Mouse (Mus musculus) cerebellum, adult 9-11 months (tissue): ENCODE measurements around the gene Zbtb20.
"Not testable (repeated sequence)": the region's sequence is repeated elsewhere in the genome, so short reads cannot be mapped to it uniquely, and the experiment has no call there.

Source experiments
- DNase-seq: peaks from one replicate; pipeline ENCODE4 v3.0.0; 2022

Gene Zbtb20

DNA sequence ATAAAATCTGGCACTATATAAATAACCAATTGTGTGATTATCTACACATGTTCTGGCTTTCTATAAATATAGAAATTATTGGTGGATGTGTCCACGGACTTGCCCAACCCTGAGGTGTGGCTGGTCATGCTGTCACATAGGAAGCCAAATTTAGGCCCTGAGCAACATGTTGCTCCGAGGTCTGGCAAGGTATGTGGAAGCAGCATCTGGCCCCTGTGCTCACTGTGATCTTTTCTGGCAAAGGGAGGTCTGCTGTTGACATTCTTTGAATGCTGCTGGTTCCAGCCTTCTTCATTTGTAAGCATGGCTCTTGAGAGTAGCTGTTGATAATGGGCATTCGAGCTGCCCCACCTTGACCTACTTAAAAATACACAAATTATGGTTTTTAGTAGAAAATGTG is 35.0 kb downstream of the Zbtb20 start:
- DNase-seq = peak; percentile 82

DNA sequence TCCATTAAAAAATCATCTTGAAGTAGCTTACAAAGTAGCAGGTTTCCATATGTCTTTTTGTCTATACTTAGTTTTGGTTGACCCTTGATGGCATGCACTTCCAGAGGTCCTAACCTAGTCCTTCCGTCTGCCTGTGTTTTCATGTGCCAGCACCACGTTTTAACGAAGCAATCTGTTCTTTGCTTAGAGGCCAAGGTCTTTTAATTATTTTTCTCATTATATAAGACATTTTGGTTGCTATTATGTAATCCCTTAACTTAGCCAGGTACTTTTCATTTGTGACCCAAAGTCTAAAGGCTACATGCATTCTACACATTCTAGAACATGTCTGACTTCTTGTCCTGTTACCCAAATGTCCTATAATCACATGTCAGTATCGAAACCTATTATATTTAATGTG is 35.6 kb downstream of the Zbtb20 start:
- DNase-seq = peak; percentile 70

- no peak for DNase-seq
These were observed 36.1 kb downstream of the Zbtb20 start for GRCm38 (mm10) chr16:42911815-42912214.

- DNase-seq = no peak
These were observed 37.6 kb downstream of the Zbtb20 start for GRCm38 (mm10) chr16:42913291-42913690.

DNA sequence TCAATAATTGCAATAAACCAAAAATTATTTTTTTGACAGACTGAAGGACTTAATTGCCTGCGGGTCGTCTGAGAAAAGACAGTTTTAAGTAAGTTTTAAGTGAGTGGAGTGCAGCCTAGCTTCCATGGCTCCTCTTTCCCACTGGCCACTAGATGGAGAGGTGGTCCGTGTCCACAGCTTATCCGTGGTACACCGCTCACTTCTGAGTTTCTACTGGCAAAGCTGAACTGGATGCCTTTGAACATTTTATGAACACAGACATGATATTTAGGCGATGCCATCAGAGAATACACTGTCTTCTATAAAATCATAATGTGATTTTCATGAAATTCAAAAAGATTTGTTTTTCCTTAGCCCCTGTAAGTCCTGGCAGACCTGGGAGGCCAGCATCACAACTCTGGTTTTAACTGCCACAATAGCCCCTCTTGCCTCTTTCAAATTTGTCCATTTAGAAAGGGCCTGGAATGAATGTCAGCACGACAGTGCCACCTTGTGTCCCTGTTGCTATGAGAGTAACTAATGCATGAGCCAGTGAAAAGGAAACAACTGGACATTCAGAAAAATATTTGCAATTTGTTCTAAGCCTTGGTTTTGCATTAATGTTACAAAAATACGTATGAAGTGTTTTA is 38.9 kb downstream of the Zbtb20 start:
- DNase-seq = peak; percentile 58

GRCm38 (mm10) chr16:42919992-42920760 is 44.5 kb downstream of the Zbtb20 start:
- no peak for DNase-seq

- no peak for DNase-seq
These were observed 45.8 kb downstream of the Zbtb20 start for GRCm38 (mm10) chr16:42921436-42921835.

DNA sequence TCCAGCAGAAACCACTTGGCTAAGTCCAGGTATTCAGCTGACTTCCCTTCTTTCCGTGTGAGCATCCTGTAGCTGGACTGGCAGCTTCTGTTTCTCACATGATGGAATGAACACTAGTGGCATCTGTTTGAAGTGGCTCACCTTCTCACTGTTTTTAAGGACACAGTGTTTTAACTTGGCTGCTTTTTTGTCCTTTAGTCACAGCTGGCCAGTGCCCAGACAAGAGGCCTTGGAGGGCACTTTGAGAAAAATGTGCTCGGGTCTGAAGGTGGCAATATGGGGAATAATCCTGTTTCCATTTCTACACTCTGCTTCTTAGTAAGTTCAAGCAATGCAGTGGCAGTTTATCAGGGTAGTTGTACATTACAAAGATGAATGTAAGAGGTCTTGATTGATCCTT is 62.5 kb downstream of the Zbtb20 start:
- no peak for DNase-seq

DNA sequence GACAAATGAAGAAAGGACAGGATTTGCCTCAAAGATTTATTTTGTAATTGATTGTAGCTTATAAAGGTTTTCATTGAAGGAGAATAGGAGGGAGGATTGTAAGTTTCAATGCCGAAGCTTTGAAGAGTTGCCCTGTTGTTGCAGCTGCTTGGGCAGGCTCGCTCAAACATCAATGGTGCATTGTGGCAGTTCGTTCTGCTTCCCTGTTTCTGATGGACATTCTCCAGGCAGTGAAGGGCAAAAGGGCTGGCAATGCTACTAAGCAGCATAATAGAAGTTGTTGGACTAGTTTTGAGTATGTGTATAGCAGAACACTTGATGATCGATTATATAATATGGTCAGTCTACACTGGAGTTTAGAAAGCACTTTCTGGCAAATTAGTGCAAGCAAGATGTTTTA is 71.3 kb downstream of the Zbtb20 start:
- peak; percentile 31 for DNase-seq

DNA sequence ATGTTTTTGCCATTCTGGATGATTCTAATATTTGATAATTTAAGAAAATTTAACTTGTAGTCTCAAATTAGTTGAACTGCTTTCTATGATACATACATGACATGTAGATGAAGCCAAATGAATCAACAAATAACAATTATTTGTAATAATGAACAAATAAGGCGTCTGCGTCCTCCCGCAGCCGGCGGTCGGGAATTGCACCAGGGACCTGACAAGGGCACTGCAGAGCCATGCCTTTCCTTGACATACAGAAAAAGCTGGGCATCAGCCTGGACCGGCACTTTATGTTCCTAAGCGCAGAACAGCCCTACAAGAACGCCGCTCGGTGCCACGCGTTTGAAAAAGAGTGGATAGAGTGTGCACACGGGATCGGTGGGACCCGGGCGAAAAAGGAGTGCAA is 79.7 kb downstream of the Zbtb20 start:
- DNase-seq = not testable (repeated sequence)

DNA sequence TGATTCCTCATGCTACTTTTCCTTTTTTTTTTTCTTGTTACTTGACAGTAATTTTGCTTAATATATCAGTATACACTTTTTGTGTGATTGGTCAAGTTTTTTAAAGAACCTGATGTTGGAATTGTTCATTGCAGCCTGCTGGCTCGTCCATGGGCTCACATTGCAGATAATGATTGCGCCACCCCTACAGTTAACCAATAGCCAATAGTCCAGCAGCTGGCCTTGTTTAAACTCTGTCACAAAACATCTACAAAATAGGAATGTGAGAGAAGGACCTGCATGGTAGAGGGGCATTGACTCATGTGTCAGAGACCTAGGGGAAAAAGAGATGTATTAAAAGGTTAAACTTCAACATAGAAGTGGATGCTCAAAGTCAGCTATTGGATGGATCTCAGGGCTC is 97.2 kb downstream of the Zbtb20 start:
- DNase-seq = no peak

DNA sequence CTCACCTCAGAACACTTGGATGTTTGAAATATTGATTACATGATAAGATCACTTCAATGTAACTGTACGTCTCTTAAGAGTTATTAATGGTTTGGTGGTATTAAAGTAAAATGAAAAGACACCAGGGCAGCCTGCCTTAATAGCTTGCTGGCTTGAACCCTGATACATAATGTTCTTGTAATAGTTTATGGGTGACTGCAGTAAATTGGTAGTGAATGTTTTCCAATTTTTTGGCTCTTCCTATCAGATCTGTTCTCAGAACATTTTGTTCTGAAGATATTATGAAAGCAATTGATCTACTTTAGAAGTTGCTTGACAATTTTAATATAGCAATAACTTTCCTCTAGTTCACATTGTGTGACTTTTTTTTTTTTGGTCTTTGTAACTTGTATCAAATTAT is 123.2 kb downstream of the Zbtb20 start:
- no peak for DNase-seq

DNA sequence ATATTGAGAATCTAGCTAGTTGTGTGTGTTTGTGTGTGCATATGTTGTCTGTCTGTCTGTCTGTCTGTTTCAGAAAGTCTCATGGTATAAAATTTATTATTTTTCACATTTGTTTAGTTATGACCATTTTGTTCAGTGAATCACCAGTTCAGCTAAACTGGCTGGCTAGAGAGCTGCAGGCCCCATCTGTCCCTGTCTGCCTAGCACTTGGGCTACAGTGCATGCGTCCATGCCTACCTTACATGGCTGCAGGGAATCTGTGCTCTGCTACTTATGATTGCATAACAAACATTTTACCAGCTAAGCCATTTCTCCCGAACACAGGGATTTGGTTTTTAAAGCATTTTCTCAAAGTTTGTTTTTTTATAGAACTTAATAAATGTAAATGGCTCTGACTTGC is 150.7 kb downstream of the Zbtb20 start:
- DNase-seq = peak; percentile 73

- peak; percentile 56 for DNase-seq
These were observed 153.6 kb downstream of the Zbtb20 start for GRCm38 (mm10) chr16:43029243-43029642.

DNA sequence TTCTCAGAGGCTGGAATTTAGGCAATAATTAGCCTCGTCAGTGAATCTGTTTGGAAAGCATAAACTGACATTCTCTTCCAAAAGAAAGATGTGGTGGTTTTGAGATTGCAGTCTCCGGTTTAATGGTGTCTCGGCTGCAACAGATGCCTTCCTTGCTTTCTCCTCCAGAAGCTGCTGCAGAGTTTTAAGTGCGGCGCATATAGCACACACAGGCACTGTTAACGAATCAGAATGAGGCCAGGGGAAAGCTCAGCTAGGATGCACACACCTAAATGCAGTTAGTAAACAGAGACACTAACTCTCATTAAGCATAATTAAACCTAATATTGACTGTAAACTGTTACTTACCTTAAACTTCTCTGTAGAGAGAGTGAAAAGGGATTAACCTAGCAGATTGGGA is 160.0 kb downstream of the Zbtb20 start:
- no peak for DNase-seq

GRCm38 (mm10) chr16:43036510-43036909 is 160.8 kb downstream of the Zbtb20 start:
- no peak for DNase-seq

DNA sequence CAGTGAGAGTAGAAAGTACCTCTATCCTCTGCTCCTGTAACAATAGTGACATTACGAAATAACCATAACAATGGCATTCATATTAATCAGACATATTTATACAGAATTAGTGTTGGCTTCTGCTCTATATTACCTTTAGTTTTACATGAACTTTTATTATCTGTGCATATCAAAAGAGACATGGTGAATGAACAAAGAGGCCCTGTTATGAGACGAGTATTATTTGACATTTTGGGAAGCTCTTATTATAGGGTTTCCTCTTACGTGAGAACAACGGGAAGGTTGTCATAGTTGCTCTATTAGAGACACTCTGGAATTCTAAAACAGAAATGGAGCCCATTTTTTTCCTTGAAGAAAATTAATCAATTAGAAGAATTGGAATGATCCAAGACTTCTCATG is 161.6 kb downstream of the Zbtb20 start:
- no peak for DNase-seq

DNA sequence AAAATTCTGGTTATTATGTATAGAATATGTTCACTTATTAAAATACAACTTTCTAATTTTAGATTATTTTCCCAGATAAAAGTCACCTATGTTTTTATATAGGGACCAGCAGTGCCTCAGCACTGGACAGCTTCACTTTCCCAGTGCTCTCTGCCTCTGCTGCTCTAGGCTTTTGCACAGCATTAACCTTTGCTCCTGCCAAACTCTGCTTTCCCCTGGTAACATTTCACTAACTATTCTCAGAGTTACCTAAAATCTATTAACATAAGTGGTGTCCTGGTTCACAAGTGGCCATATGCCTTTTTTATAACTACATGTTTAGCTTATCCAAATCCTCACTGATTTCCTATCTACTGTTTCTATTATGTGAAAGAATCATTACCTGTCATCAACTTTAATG is 169.9 kb downstream of the Zbtb20 start:
- no peak for DNase-seq

DNA sequence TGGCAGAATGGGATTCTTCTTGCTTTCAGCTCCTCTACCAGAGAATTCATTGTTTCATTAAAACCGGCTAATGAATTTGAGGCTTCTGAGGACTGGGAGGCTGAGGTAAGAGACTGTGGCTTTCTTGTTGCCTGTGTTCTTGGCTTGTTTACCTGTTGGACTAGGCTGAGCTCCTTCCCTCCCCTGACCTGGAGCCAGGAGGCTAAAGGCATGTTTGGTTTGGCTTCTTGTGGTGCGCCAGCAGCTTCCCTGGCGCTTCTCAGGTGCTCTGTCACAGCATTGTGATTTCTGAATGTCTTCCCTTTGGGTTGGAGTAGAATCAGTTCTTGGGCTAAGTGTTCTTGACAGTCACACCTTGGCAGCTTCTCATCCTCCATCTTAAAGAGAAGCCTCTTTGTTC is 171.0 kb downstream of the Zbtb20 start:
- no peak for DNase-seq

DNA sequence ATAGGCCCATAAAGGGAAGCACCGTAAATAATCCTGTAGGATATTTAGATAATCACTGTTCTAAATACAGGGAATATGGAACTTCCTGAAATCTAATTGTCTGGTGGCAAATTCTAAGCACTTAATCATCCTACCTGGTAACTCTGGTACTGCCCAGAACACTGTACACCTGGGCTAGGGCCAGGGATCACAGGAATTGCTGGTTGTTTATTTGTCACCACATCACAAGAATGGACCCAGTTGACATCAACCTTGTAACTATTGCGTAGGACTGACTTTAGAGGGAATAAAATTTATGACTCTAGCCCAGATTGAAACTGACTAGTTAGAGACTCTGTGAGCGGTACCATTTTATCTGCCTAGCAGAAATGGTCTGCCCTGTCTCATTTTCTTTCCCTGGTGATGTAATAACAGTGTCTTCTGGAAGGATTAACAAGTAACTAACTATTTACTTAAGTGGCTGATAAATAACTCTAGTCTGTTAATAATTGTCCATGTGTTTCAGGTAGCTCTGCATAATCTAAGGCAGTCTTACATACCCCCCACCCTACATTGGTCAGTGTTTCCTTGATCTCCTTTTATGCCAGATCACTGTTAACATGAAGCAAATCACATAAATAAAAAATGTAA is 194.1 kb downstream of the Zbtb20 start:
- DNase-seq = no peak

- no peak for DNase-seq
These were observed 196.2 kb downstream of the Zbtb20 start for GRCm38 (mm10) chr16:43071875-43072274.

DNA sequence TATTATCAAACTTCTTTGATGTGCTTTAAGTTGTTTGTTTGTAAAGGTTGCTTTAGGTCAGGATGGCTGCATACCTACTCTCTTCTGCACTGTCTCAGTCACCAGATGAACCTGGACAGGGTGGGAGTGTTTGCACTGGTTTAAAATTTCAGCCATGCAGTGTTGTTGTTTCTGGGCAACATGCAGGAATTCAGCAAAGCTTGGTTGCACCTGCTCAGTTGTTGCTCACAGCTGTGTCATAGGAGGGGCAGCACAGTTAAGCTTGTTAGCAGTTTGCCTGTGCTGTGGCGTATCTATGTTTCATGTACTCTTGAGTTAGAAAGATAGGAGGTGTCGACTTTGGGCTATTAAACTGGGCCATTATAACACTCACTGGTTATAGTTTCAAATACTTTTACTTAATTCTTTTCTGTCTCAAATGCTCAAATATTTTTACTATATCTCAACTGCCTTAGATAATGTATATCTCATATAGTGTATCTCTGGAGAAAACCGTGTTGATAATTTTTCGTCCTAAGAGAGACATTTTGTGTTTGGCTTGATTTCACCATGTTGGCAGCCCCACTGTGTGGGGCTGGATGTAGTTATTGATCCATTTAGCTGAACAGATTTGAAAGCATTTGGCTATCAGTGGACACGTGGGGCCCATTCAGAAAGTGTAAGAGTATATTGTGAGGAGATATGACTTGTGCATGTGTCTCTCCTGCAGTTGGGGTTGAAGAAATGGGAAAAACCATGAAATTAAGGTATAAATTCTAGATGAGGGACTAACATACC is 197.3 kb downstream of the Zbtb20 start:
- DNase-seq = no peak

DNA sequence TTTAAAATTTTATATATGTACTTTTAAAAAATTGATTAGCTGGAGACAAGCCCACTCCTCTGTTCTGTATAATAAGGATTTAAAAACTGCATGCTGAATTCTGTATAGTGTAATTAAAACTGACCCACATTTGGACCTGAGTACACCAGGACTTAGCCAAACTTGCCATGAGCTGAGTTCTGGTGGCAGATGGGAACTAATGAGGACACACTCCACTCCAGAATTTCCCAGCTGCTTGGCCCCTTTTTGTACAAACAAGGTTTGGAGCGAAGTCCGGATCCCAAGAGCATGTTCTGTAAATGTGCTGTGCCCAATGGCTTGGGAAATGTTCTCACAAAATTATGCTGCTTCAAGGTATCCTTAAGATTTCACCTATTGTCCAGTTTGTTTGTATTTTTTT is 204.7 kb downstream of the Zbtb20 start:
- peak; percentile 91 for DNase-seq
